ENCODE assay signal across 31 mouse cellular contexts in the genomic region with DNA sequence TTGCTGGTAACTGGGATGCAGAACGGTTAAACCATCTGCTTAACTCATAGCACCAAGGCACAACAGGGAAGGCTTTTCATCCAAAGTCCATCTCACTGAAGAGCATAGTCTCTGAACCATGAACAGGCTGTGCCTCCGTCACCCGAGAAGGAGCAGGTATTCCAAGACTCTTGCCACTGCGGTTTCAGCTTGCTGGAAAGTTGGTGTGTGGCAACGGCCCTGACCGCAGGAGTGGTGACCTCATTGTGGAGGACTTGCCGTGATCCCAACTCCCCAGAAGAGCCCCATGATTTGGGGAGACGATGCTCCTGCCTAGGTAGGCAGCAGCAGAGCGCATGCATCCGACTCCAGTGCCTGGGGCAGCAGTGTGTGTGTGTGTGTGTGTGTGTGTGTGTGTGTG. TPM values are rescaled to one million over a fixed set of nuclear protein-coding genes. Genes with fewer than 3 reads are reported as not detected.
DNase-seq lines count a peak whose midpoint lies in the region; ATAC-seq and TF ChIP-seq lines count a peak whose summit lies in the region.
"Had no signal": no experiment of that assay in that cellular context is flagged by ENCODE, and none has a peak within 500 bp of the region (broad histone marks: within the 10 kb centered on the region; RNA-seq: fewer than 3 reads in every experiment).

No protein-coding gene starts in this region.

- no peaks in the 10 kb centered on the region for H3K36me3 ChIP-seq in kidney, embryonic 15.5 days
- no peaks in the 10 kb centered on the region for H3K36me3 ChIP-seq in myocyte (ENCODE audit: control insufficient read depth, insufficient read depth)
- H3K36me3 ChIP-seq: embryonic facial prominence, embryonic 10.5 days; embryonic facial prominence, embryonic 13.5 days; forebrain, embryonic 12.5 days had no signal

- TF ChIP-seq POLR2A in myocyte (IDR thresholded peaks at IDR 0.05; ENCODE audit: insufficient read length, low read depth), result no peak

- no peak for TF ChIP-seq CTCF in gastrocnemius, adult 2 months (IDR thresholded peaks at IDR 0.05)

- no peaks in the 10 kb centered on the region for H3K79me2 ChIP-seq in myocyte (ENCODE audit: control insufficient read depth, insufficient read depth)

- peaks cover 3% of the 10 kb centered on the region; the same call in 1 of the 2 replicates for H3K9me3 ChIP-seq in kidney, embryonic 15.5 days (replicated peaks)
- H3K9me3 ChIP-seq: embryonic facial prominence, embryonic 13.5 days; heart, embryonic 15.5 days had no signal

- 56% methylated on average over 10 of the region's 10 CpGs for WGBS in kidney, embryonic 15.5 days

- peaks cover 11% of the 10 kb centered on the region for H3K4me1 ChIP-seq in kidney, embryonic 15.5 days
- H3K4me1 ChIP-seq: embryonic facial prominence, embryonic 13.5 days had no signal

- no peak overlapping the region for H3K9ac ChIP-seq in kidney, embryonic 15.5 days
- H3K9ac ChIP-seq: embryonic facial prominence, embryonic 13.5 days; forebrain, embryonic 12.5 days; heart, embryonic 12.5 days; heart, embryonic 15.5 days; hindbrain, embryonic 14.5 days had no signal

- no peak overlapping the region for H3K4me2 ChIP-seq in kidney, embryonic 15.5 days
- H3K4me2 ChIP-seq in myocyte (ENCODE audit: low read depth), result no peak overlapping the region
- H3K4me2 ChIP-seq: embryonic facial prominence, embryonic 13.5 days; forebrain, embryonic 12.5 days; heart, embryonic 12.5 days; heart, embryonic 15.5 days; hindbrain, embryonic 14.5 days had no signal

- intact Hi-C loops in gastrocnemius, adult 2 months (cut with DNase I), result no loop called here
- intact Hi-C loops in heart, postnatal 10 days (cut with DNase I), result no loop called here

- H3K27me3 ChIP-seq in kidney, embryonic 15.5 days, result no peaks in the 10 kb centered on the region
- no peaks in the 10 kb centered on the region for H3K27me3 ChIP-seq in myocyte (ENCODE audit: control insufficient read depth, insufficient read depth, insufficient read length)
- H3K27me3 ChIP-seq: embryonic facial prominence, embryonic 13.5 days; heart, embryonic 12.5 days; heart, embryonic 15.5 days had no signal

- no peak for ATAC-seq in kidney, embryonic 15.5 days (replicated peaks; ENCODE audit: low FRiP score)
- ATAC-seq: CD4-positive, CD25-positive, alpha-beta regulatory T cell, adult 4 months; forebrain, embryonic 16.5 days; hindbrain, postnatal 0 days; inflammation-experienced regulatory T-cells, adult 6 months had no signal

- no peak overlapping the region for H3K27ac ChIP-seq in gastrocnemius, adult 2 months
- H3K27ac ChIP-seq in kidney, embryonic 15.5 days, result 0 out of 2 replicates have a peak overlapping the region, but pooled peaks have one; percentile 18
- H3K27ac ChIP-seq: embryonic facial prominence, embryonic 10.5 days; embryonic facial prominence, embryonic 13.5 days; forebrain, embryonic 12.5 days; heart, embryonic 15.5 days; hindbrain, embryonic 14.5 days; hindbrain, postnatal 0 days had no signal

- H3K4me3 ChIP-seq in gastrocnemius, adult 2 months, result no peak overlapping the region
- no peak overlapping the region for H3K4me3 ChIP-seq in kidney, embryonic 15.5 days (replicated peaks)
- H3K4me3 ChIP-seq in myocyte, result no peak overlapping the region
- H3K4me3 ChIP-seq: embryonic facial prominence, embryonic 10.5 days; embryonic facial prominence, embryonic 13.5 days; erythroblast, embryonic 14.5 days; forebrain, embryonic 12.5 days; heart, embryonic 12.5 days; heart, embryonic 15.5 days had no signal

- H3ac ChIP-seq in myocyte (ENCODE audit: control insufficient read depth, insufficient read length), result no peak overlapping the region

- DNase-seq in gastrocnemius, adult 2 months, result peak; percentile 40
- no peak for DNase-seq in gastrocnemius, adult 8-10 months (ENCODE audit: low spot score in 2 of 2)
- no peak for DNase-seq in kidney, adult 8-10 months
- DNase-seq in kidney, postnatal 36 days, result peak; percentile 4 to 35
- DNase-seq in kidney, adult 11 months, result no peak
- DNase-seq in heart, postnatal 10 days, result no peak
- DNase-seq: adrenal gland, postnatal 10 days; adrenal gland, postnatal 36 days; B cell, adult 2 months; cerebellum, adult 11 months; cerebellum, adult 2 months; cerebellum, adult 9-11 months; cerebellum, postnatal 36 days; embryo, embryonic 11 days; gastrocnemius, postnatal 25 days; heart, adult 18-20 months; heart, postnatal 14 days; heart, postnatal 4 days had no signal

TF ChIP-seq in myocyte, 11 proteins besides CTCF, POLR2A, EP300 and RAD21:
- TF ChIP-seq E2F4 (IDR thresholded peaks at IDR 0.05; ENCODE audit: insufficient read depth) (no peak), CEBPB (IDR thresholded peaks at IDR 0.05; ENCODE audit: insufficient read depth, poor library complexity, severe bottlenecking) (0 out of 2 replicates have a peak, but pooled peaks have one; percentile 14), MYOG (IDR thresholded peaks at IDR 0.05; ENCODE audit: control insufficient read depth in 1 of 3, insufficient read depth in 1 of 3, insufficient read length in 2 of 3, low read depth in 2 of 3) (peak in 1 of 3 experiments; percentile 18), MYOD1 (IDR thresholded peaks at IDR 0.05; ENCODE audit: control insufficient read depth in 1 of 3, insufficient read length in 2 of 3, low read depth in 2 of 3) (peak in 1 of 3 experiments; percentile 11), MAX (IDR thresholded peaks at IDR 0.05; ENCODE audit: low read depth) (no peak)

RNA-seq across cellular contexts. Expression of a gene that starts 36.1 kb away (rescaled TPM):
- total RNA-seq in gastrocnemius, adult 2 months (2021), result 100 to 1,000 TPM; 675 to 914 TPM
- 100 to 1,000 TPM; 779 to 919 (median 871) TPM for total RNA-seq in gastrocnemius, adult 8-10 months (2022)
- polyA plus RNA-seq in kidney, embryonic 15.5 days (2015; fragmentation: Nextera tagmentation; extraction: Ambion mirVana), result 0.36 and 0.55 TPM in 2 replicates
- polyA plus RNA-seq in myocyte (2012; fragmentation: generic; extraction: Trizol), result 25.5 TPM
- total RNA-seq in heart, postnatal 10 days (2021), result 100 to 1,000 TPM; 290 to 325 TPM
- polyA plus RNA-seq: inflammation-experienced regulatory T-cells, adult 6 months had no signal

RNA-seq across cellular contexts. Expression of a gene that starts 43.2 kb away (rescaled TPM):
- total RNA-seq in gastrocnemius, adult 2 months (2021), result 1 to 10 TPM; 2.4 to 4.9 TPM
- total RNA-seq in gastrocnemius, adult 8-10 months (2022), result 1 to 10 TPM; 3.1 to 5.9 (median 4.7) TPM
- 26.1 and 27.0 TPM in 2 replicates for polyA plus RNA-seq in kidney, embryonic 15.5 days (2015; fragmentation: Nextera tagmentation; extraction: Ambion mirVana)
- polyA plus RNA-seq in myocyte (2012; fragmentation: generic; extraction: Trizol), result 6.6 TPM
- 10 to 100 TPM; 20.7 to 23.8 TPM for total RNA-seq in heart, postnatal 10 days (2021)

Comparison
In these comparisons a context has a peak if more than half of its experiments do, and no peak if none do; other contexts are left out.
1. DNase-seq: peak in gastrocnemius, adult 2 months (single experiment) and kidney, postnatal 36 days (2 of 2); none in gastrocnemius, adult 8-10 months (0 of 2), kidney, adult 8-10 months (0 of 2), kidney, adult 11 months (single experiment) and heart, postnatal 10 days (0 of 2).